Mouse (Mus musculus): ENCODE measurements around the gene Gm20388.

Gene Gm20388

DNA sequence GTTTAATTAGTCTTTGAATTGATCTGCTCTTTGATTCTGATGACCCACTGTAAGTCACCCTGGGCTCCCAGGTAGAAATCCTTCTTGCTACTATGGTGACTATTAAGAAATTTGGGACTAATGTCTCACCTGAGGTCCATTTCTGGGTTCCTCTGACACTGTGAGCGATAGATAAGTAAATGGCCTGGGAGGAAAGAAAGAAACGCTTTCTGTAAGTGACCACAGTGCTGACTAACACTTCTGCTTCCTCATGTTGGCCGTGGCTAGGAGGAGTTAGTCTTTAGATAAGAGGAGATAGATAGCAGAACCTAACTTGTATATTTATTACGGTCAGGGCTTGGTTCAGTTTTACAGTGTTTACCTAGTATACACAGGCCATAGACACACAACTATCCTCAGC lies 3418.7 kb downstream of the Gm20388 start:
- no peak for DNase-seq

DNA sequence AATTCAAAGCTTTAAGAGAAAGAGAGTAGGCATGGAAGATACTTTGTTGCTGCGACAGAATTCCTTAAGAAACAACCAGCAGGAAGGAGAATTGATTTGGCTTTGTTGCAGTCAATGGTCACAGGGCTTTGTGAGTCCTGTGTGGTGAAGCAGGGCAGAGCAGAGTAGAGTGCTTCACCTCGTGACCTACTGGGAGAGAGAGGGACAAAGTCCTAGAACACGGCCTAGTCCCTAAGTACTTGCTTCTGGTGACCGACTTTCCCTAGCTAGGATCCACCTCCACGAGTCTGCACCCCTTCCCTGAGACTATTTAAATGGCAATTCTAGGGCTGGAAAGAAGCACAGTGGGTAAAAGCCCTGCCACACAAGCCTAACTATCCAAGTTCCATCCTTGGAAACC lies 3419.3 kb downstream of the Gm20388 start:
- no peak for DNase-seq

DNA sequence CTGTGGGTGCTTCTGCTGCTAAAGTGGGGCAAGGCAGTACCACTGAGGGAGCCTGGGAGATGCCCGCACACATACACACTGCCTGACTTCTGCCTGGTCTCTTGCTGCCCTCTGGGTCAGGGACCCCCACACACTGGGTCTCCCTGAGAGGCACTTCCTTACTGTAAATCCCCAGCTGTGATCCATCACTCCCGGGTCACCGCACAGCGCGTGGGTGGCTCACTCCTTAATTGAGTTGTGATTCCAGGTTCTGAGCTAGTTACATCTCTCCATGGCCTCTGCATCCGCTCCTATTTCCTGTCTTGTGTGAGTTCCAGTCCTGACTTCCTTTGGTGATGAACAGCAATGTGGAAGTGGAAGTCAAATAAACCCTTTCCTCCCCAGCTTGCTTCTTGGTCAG lies 3420.1 kb downstream of the Gm20388 start:
- DNase-seq, result no peak

DNA sequence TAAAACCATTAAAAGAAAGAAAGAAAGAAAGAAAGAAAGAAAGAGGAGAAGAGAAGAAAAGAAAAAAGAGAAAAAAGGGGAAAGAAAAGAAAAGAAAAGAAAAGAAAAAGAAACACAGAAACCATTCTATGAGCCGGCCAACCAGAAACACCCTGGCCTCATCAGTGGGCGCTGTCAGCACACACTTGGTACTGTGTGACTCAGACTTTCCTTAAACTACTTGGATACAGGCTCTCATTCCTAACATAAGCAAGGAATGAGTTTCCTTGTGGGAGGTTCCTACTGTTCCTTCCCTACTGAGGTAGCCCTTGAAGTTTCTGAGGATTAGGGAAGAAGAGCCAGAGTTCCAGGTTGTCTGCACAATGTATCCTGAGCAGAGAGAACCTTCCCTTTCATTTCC lies 3420.7 kb downstream of the Gm20388 start:
- DNase-seq, result no peak

DNA sequence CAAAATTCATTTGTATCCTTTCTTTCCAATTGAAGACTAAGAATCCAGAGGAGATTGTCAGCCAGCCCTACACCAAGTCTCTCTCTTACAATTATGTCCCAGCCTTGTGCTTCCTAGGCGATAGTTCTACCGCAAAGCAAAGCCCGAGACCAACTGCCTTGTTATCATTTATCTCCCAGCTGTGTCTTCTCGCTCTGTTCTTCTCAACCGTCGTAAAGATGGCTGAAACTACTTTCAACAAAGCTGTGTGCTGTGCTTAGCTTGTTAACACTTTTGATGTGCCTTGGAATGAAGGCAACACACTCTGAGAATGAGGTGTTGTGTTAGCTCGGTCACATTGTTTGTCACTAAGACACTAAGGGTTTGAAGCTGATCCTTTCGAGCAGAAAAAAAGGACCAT lies 3421.2 kb downstream of the Gm20388 start:
- DNase-seq, result no peak

DNA sequence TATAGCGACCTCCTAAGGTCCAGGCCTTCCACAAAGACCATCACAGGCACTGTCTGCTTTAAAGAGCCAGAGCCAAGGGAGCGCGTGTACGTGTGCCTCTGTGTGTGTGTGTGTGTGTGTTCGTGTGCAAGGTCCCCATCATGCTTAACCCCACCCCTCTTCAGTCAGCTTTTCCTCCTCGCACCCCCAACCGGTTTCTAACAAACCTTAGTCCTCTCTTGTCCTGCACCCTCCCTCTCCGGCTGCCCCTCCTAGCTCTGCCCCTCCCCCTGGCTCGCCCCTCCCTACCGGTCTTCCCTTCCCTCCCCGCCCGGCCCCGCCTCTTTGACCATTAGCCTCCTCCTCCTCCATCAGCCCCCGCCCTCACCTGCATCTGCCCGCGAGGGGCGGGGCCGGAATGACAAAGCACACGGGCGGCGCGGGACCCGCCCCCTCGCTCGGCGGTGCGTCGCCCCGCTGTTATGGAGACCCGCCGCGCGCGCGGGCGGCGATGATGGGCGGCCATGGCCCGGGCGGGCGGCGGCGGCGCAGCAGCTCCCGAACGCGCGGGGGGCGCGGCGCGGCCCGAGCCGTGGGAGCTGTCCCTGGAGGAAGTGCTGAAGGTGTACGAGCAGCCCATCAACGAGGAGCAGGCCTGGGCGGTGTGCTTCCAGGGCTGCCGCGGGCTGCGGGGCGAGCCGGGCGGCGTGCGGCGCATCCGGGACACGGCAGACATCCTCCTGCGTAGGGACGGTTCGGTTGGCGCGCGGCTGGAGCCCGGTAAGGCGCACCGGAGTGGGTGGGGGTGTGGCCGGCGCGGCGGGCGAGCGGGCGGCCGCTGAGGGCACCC lies 3421.8 kb downstream of the Gm20388 start, which contains the start of gene Spire2:
Gene Spire2 (plus strand): TSS at position 452 of the 829 bp plus-strand sequence.
- DNase-seq, result peak; percentile 92

DNA sequence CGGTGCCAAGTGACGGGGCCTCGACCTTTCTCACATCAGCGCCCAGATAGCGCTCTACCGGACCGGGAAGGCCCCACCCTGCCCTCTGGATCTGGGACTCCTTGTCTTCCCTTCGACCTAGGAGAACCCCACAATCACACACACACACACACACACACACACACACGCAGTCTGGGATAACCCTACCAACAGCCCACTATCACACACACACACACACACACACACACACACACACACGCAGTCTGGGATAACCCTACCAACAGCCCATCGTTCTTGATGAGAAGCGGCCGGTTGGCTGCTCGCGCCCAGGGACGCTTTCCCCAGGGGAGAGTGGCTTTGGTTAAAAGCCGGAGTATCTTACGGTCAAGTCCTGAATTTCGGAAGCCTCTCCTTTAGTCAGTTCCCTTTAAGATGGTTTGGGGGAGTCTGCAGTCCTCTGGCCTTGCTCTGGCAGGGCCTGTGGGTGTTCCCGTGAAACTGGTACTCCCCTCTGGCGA lies 3422.5 kb downstream of the Gm20388 start:
- no peak for DNase-seq

DNA sequence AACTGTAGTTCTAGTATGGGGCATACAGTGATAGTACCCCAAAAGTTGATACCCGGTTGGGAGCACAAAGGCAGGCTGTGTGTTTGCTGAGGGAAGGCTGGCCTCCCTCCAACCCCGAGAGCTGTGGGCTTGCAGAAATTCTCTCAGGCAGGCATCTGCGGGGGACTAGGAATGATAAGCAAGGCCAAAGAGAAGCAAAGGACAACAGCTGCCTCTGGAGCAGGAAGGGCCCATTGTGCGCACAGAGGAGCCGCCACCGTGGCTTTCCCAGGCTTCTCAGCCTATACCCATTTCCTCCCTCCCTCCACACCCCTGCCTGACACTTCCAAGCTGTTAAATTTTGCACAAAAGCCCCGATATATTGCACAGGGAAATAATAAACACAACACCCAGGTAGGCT lies 3423.2 kb downstream of the Gm20388 start:
- DNase-seq, result no peak

DNA sequence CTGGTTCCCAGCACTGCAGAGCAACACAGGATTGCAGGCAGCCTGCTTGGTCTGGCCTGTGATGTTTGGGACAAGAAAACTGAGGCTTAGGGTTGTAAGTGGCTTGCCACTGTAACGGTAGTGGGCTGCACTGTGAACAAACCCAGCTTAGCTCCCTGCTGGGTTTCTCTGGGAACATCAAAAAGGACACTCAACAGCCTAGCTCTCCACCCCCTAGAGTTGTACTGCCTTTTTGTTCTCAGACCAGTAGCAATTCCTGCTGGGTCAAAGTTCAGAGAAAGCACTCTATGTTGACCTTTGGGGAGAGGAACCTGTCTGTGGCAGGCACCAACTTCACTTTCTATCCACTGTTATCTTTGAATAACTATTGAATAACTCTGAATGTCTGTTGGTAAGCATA lies 3423.8 kb downstream of the Gm20388 start:
- no peak for DNase-seq

DNA sequence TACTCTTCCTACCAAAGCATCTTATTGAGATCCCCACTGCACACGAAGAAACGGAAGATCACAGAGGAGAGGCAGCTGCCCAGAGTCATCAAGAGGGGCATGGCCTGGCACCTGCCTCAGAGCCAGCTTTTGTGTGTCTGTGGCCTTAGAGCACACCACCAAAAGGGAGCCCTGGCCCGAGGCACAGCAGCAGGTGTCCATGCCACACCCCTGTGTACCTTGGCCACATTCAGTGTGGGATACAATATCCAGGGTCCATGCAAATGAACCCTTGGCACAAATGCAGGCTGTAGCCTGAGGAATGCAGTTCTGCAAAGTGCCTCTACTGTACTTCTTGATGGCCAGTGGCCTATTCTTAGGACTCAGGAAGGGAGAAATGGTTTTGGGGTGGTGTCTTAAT lies 3426.8 kb downstream of the Gm20388 start:
- DNase-seq, result no peak

DNA sequence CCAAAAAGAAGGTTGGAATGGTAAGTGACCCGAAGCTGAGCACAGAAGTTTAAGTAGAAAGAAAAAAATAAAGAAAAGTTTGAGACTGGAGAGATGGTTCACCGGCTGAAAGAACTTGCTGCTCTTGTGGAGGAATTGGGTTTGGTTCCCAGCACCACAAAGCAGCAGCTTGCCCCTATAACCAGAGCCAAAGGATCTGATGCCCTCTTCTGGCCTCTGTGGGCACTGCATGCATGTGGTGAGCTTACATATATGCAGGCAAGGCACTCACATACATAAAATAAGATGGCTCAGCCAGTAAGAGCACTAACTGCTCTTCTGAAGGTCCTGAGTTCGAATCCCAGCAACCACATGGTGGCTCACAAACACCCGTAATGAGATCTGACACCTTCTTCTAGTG lies 3429.4 kb downstream of the Gm20388 start:
- peak; percentile 37 for DNase-seq

DNA sequence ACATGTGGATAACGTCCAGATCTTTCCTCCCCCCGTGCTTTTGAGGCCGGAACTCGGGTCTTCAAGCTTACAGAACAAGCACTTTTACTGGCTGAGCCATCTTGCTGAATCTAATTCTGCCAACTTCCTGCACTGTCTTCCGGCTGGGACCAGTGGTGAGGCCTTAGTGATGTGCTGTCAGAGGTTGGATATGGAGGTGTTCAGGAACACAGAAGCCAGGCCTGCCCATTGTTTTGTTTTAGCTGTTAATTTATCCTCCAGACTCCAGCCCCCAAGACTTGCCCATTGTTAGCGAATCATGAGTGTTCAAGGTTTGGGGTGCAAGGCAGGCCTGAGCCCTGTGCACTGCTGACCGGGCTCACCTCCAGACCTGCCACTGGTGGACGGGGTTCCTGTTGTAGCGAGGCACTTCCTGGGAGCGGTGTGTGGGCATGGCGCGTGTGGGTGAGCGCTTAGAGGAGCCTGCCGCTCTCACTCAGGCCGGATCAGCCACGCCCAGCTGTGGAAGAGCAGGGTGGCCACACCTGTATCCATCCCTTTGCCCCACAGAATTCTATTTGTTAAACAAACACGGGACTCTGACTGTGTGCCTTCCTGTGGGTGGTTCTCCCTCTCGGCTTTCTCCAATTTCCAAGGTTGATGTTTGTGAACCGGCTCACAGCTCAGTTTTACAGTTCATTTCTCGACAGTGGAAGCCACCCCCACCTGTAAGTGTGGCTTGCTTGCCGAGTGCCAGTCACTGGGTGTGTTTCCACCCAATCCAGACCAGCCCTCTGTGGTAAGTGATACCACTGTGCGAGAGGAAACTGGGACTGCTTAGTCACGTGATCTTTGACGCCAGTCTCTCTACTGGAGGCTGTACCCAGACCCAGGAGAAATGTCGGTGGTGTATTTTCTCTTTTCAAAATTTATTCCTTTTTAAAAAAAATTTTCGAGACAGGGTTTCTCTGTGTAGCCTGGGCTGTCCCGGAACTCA lies 3430.7 kb downstream of the Gm20388 start:
- DNase-seq, result no peak

DNA sequence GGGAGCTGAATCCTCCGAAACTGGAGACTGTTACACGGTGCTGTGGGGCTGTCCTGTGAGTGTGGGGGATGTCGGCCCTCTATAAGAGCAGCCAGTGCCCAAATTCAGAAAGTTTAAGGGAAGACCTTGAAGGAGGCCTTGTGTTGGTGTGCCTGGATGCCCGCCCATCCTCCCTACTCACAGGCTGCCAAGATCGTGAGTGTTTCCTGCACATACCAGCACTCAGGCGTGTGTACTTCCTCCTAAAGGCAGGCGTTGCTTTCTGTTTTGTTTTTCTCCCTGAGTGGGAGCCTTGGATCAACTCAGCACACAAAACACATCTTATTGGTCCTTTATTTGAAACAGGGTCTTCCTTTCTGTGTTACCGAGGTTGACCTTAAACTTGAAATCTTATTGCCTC lies 3431.6 kb downstream of the Gm20388 start:
- DNase-seq, result no peak

DNA sequence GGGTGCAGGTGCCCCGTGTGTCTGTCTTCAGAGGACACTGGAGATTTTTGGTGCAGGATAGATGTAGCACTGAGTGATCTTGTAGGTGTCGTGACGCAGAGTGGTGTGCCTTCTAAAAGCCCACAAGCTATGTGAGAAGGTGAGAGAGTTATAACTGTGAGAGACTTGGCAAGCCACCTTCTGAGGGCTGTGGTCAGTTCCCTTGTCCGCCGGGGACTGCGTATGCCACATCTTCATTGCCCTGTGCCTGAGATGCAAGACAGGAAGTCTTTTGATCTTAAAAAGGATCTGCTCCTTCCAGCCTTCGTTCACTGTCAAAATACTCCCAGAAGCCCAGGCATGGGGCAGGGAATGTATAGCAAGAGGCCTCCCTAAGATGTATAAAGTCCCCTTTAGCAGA lies 3432.3 kb downstream of the Gm20388 start:
- DNase-seq, result no peak

DNA sequence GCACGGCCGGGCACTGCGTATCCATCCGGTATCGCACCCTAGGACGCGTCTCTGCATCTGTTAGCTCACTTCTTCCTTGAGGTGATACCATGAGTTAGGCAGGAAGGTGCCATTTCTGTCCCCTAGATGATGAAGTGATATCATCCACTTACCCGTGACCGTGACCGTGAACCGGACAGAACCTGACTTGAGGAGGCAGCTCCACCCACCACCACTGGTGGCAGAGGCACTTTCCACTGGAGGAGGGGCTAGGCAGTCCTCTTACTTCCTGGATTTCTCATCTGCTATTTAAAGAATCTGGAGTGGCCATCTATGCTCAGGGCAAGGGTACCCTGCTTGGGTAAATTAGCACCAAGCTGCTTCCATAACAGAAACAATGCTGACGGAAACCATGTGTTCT lies 3432.8 kb downstream of the Gm20388 start:
- no peak for DNase-seq

DNA sequence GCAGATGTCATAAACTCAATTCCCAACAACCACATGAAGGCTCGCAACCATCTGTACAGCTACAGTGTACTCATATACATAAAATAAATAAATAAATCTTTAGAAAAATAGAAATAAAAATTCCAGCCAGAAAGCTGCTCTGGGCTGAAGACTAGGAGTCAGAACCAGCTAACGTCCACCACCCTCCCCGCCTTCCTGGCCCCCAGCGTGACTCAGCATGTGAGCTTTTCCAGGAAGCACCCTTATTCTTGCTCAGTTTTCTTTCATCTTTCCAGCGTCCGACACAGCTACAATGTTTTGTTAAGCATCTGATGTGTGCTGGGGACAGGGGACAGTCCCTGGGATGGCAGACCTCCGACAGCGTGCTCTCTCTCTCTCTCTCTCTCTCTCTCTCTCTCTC lies 3434.5 kb downstream of the Gm20388 start:
- DNase-seq, result no peak

DNA sequence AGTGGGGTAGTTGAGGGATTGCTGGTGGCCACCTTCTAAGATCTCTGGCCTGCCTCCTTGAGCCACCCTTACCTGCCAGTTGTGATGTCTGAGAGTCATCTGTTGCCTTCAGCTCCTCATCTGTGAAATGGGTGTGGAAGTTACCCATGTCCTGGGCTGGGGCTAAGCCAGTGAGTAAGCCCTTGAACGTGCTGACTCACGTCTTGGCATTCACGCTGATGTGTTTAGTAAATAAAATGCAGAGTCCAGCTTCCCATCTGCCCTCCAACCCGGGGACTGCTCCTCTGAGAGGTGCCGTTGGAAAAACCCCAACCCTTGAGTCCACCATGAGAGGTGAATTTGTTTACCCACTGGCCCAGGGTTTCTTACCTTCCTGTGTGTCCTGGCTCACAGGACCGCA lies 3435.2 kb downstream of the Gm20388 start:
- no peak for DNase-seq

DNA sequence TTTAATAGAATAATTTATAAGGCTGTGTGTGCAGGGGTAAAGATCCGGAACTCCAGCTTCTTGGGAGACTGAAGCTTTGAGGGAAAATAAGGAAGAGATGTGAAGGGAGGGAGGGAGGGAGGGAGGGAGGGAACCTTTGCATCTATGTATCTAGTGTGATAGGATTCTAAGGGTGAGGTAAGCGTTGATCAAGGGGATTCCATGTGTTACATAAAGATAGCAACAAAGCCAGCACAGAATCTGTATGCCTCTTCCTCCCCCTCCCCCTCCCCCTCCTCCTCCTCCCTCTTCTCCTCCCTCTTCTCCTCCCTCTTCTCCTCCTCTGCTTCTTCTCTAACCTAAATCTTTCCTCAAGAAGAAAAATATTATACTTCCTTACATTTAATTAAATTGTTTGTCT lies 3436.7 kb downstream of the Gm20388 start:
- no peak for DNase-seq

DNA sequence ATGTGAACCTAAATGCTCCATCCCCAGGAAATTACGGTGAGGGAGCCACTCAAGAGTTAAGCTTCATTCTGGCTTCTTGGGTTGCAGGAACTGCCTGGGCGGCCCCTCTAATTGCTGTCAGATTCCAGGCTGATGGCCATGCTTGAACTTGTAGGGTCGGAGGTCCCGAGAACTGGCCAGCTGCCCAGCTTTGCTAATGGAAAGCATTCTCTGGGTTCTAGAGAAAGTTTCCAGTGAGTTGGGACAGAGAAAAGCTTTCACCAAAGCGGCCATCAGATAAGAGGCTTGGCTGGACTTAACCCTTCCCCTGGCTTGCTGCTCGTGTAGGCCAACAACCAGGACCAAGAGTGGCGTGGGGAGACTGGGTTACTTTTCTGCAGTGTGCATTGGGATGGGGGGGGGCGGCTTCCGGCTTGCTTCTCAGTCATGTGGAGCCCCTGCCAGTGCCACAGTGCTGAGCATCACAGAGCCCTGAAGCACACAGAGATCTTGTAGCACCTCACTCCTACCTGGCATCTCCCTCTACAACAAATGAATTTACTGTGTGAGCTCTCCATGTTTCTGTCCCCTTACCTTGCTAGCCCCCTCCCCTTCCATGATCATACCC lies 3437.7 kb downstream of the Gm20388 start:
- peak; percentile 54 for DNase-seq

DNA sequence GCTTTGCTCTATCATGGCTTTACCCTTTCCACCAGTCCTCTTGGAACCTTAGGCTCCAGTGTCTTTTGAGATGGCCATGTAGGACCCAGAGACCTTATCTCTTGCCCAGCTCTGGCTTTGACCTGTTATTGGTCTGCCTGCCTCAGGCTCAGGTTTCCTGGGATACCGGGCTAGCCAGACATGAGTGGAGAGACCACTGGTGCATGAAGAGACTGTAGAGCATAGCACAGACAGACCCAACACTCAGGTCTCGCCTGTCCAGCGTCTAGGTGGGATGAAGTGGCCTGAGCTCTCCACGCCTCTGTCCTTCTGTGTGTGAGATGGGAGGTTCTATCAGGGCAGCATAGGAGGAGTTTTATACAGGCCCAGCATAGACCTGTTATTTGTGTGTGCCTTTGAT lies 3438.4 kb downstream of the Gm20388 start:
- DNase-seq, result no peak

DNA sequence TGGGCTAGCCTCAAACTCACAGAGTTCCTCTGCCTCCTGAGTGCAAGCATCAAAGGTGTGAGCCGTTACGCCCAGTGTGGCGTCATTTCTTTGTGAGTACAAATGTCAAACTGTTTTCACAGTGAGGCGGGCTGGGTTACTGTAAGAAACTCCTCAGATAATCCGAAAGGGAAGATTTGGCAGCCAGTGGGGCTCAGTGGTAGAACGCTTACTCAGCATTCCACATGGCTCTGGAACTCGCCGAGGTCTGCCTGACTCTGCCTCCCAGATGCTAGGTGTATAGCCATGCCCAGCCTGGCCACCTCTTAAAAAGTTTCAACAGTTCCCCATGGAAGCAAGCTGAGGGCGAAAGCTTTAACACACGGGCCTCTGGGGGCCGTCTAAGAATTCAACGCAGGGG lies 3441.5 kb downstream of the Gm20388 start:
- no peak for DNase-seq

DNA sequence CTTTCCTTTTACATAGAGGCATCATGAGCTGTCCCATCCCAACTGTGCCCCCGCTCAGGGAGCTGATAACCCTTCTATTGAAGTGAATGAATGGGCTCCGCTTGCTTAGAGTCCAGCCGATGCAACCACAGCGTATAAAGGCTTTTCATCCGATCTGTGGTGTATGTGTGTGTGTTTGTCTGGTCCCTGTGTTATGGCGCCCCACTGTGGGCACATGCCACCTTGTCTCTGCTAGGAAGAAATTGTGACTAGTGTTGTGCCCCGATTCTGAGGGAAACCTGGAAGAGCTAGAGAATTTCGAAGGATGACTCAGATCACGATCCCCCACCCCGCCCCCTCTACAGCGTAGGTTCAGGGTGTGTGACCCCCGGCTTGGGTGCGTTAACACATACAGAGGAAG lies 3442.1 kb downstream of the Gm20388 start:
- peak; percentile 50 for DNase-seq

DNA sequence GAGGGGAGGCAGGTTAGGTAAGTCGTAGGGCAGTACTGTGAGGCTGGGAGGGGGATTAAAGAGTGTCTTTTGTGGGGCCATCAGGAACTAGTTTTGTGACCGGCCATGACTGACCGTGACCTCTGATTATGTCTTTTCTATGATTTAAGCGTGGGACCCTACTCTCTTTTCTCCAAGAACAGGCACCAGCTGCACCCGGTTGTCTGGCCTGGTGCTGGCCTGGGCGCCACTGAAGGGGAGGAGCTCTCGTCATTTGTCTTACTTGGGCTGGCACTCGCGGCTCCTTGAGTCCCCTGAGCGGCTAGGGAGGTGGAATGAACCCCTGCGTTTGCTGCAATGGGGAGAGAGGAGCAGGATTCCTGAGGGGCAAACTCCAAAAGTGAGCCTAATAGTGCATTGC lies 3442.6 kb downstream of the Gm20388 start:
- no peak for DNase-seq

Measured in liver (tissue).